Mouse (Mus musculus) spleen, adult 2 months (tissue): ENCODE results near the gene Tkt.

ENCODE experiments used
- CTCF ChIP-seq: fragments of 200-500 bp; IDR thresholded peaks from 2 replicates; pipeline ENCODE4 v1.5.1; 2011; ENCODE audit warnings: mild to moderate bottlenecking, inconsistent platforms; ENCODE audit not compliant: insufficient read depth, insufficient read length, insufficient replicate concordance; ENCODE audit errors: extremely low read depth
- POLR2A ChIP-seq: fragments of 200-500 bp; IDR thresholded peaks from 2 replicates; pipeline ENCODE4 v1.6.1; 2011; ENCODE audit warnings: low read depth, low read length, inconsistent platforms

DNA sequence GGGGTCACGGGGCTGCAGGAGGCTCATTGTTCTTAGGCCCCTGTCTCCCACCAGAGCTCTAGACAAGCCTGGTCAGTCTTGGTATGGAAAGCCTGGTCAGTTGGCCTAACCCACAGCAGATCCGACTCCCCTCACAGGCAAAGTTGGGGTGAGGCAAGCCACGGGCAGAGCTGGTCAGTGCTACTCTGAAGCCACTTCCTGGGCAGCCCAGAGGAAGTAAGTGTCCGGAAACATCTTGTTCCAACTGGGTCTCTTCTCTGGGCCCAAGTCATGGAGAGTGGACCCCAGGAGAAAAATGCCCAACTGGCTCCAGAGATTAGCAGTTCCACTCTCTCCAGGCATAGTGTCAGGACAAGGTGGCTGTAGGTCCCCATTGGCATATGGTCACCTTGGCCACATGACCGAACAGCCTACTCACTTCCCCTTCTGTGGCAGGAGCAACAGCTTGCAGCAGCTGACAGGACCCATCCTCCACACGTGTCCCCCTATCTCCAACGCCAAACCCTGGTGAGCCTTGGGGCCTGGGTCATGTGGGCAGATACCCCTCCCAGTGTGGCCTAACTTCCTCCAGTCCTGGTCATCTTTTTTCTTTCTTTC lies 71.9 kb downstream of the Tkt start:
- no peak for TF ChIP-seq POLR2A
- no peak for TF ChIP-seq CTCF
